ENCODE assay signal across 12 mouse cellular contexts in genomic region chr6:128135006-128135405, GRCm38 (mm10). TPM values are rescaled to one million over a fixed set of nuclear protein-coding genes. Genes with fewer than 3 reads are reported as not detected.
DNase-seq lines count a peak whose midpoint lies in the region; ATAC-seq and TF ChIP-seq lines count a peak whose summit lies in the region.
"Had no signal": no experiment of that assay in that cellular context is flagged by ENCODE, and none has a peak within 500 bp of the region (broad histone marks: within the 10 kb centered on the region; RNA-seq: fewer than 3 reads in every experiment).

No protein-coding gene starts in this region.

- 0 out of 2 replicates have a peak overlapping the region, but pooled peaks have one; percentile 75 for H3K27ac ChIP-seq in hindbrain, embryonic 10.5 days
- no peak overlapping the region for H3K27ac ChIP-seq in hindbrain, embryonic 12.5 days
- no peak overlapping the region; the same call in 1 of the 2 replicates for H3K27ac ChIP-seq in ES-E14 (ENCODE audit: insufficient read depth, low read depth, low read length, poor library complexity, severe bottlenecking)
- peak overlapping the region; percentile 68; the same call in 1 of the 2 replicates for H3K27ac ChIP-seq in embryonic facial prominence, embryonic 15.5 days (replicated peaks)
- H3K27ac ChIP-seq in liver, embryonic 13.5 days = peak overlapping the region; percentile 61

- H3K4me1 ChIP-seq in hindbrain, embryonic 10.5 days (replicated peaks) = peaks cover 60% of the 10 kb centered on the region
- peaks cover 35% of the 10 kb centered on the region for H3K4me1 ChIP-seq in hindbrain, embryonic 12.5 days
- peaks cover 8 to 35% of the 10 kb centered on the region in 2 experiments for H3K4me1 ChIP-seq in ES-E14 (ENCODE audit: control insufficient read depth in 2 of 2, insufficient read depth in 2 of 2, low read length in 2 of 2, poor library complexity in 1 of 2)
- peaks cover 70% of the 10 kb centered on the region for H3K4me1 ChIP-seq in embryonic facial prominence, embryonic 15.5 days
- H3K4me1 ChIP-seq in liver, embryonic 13.5 days (replicated peaks) = peaks cover 44% of the 10 kb centered on the region

- in situ Hi-C loops in ES-E14 (cut with MboI; ENCODE audit: low sequenced_read_pairs in 2 of 2, unreplicated experiment in 2 of 2) = no loop called here

- no peak overlapping the region for H3K4me3 ChIP-seq in hindbrain, embryonic 10.5 days
- no peak overlapping the region for H3K4me3 ChIP-seq in hindbrain, embryonic 12.5 days
- no peak overlapping the region for H3K4me3 ChIP-seq in ES-E14 (ENCODE audit: insufficient read depth in 1 of 2, low read depth in 1 of 2, low read length in 2 of 2, poor library complexity in 1 of 2, severe bottlenecking in 1 of 2)
- no peak overlapping the region for H3K4me3 ChIP-seq in embryonic facial prominence, embryonic 15.5 days (replicated peaks)
- no peak overlapping the region for H3K4me3 ChIP-seq in liver, embryonic 13.5 days (replicated peaks)

- no peaks in the 10 kb centered on the region; the same call in 1 of the 2 replicates for H3K36me3 ChIP-seq in hindbrain, embryonic 10.5 days
- no peaks in the 10 kb centered on the region for H3K36me3 ChIP-seq in hindbrain, embryonic 12.5 days
- no peaks in the 10 kb centered on the region for H3K36me3 ChIP-seq in ES-E14 (ENCODE audit: control insufficient read depth, insufficient read depth, low read length, poor library complexity, severe bottlenecking)
- H3K36me3 ChIP-seq in embryonic facial prominence, embryonic 15.5 days = peaks cover 4% of the 10 kb centered on the region; the same call in 1 of the 2 replicates
- H3K36me3 ChIP-seq in liver, embryonic 13.5 days = no peaks in the 10 kb centered on the region

- no peaks in the 10 kb centered on the region for H3K9me3 ChIP-seq in hindbrain, embryonic 10.5 days
- no peaks in the 10 kb centered on the region for H3K9me3 ChIP-seq in hindbrain, embryonic 12.5 days (replicated peaks)
- H3K9me3 ChIP-seq in ES-E14 (ENCODE audit: control insufficient read depth, insufficient read depth, low read depth, low read length) = no peaks in the 10 kb centered on the region
- no peaks in the 10 kb centered on the region for H3K9me3 ChIP-seq in embryonic facial prominence, embryonic 15.5 days (replicated peaks)
- H3K9me3 ChIP-seq in liver, embryonic 13.5 days (replicated peaks) = no peaks in the 10 kb centered on the region

- no peaks in the 10 kb centered on the region for H3K27me3 ChIP-seq in hindbrain, embryonic 10.5 days (ENCODE audit: insufficient read depth, poor library complexity, severe bottlenecking)
- H3K27me3 ChIP-seq in hindbrain, embryonic 12.5 days = no peaks in the 10 kb centered on the region
- H3K27me3 ChIP-seq in embryonic facial prominence, embryonic 15.5 days = no peaks in the 10 kb centered on the region
- H3K27me3 ChIP-seq in liver, embryonic 13.5 days = no peaks in the 10 kb centered on the region

- ATAC-seq in hindbrain, embryonic 12.5 days (ENCODE audit: low FRiP score) = no peak
- ATAC-seq in embryonic facial prominence, embryonic 15.5 days (ENCODE audit: insufficient number of reproducible peaks, low FRiP score, low TSS enrichment, low read depth) = no peak
- no peak for ATAC-seq in liver, embryonic 13.5 days (ENCODE audit: low read depth)
- no peak for ATAC-seq in megakaryocyte-erythroid progenitor cell, adult 5-6 weeks (replicated peaks; ENCODE audit: low FRiP score, low TSS enrichment, poor library complexity, severe bottlenecking)
- ATAC-seq: hindbrain, embryonic 16.5 days had no signal

- H3K4me2 ChIP-seq in hindbrain, embryonic 12.5 days (replicated peaks) = no peak overlapping the region
- no peak overlapping the region for H3K4me2 ChIP-seq in embryonic facial prominence, embryonic 15.5 days (replicated peaks)
- H3K4me2 ChIP-seq in liver, embryonic 13.5 days = no peak overlapping the region

- 74% methylated on average over 5 of the region's 5 CpGs for WGBS in hindbrain, embryonic 10.5 days
- 75% methylated on average over 5 of the region's 5 CpGs for WGBS in hindbrain, embryonic 12.5 days
- 67% methylated on average over 5 of the region's 5 CpGs for WGBS in embryonic facial prominence, embryonic 15.5 days
- WGBS in liver, embryonic 13.5 days (ENCODE audit: insufficient replicate concordance) = 44% methylated on average over 5 of the region's 5 CpGs

- H3K9ac ChIP-seq in hindbrain, embryonic 12.5 days = no peak overlapping the region
- no peak overlapping the region for H3K9ac ChIP-seq in ES-E14 (ENCODE audit: insufficient read depth, low read depth, low read length, poor library complexity, severe bottlenecking)
- H3K9ac ChIP-seq in embryonic facial prominence, embryonic 15.5 days = no peak overlapping the region
- H3K9ac ChIP-seq in liver, embryonic 13.5 days = no peak overlapping the region

- no peak for DNase-seq in hindbrain, embryonic 10.5 days (ENCODE audit: low spot score)
- DNase-seq in ES-E14 (ENCODE audit: low read depth, low spot score) = no peak
- DNase-seq in liver, embryonic 13.5 days = no peak
- no peak for DNase-seq in left cerebral cortex, adult 8-10 months (ENCODE audit: low spot score in 2 of 2)
- no peak for DNase-seq in neural tube, embryonic 10.5 days (ENCODE audit: extremely low spot score, low spot score)
- DNase-seq: adrenal gland, postnatal 10 days; embryo, embryonic 11 days; right cerebral cortex, postnatal 4 days had no signal

TF ChIP-seq in ES-E14, 5 proteins besides CTCF, POLR2A, EP300 and RAD21:
- TF ChIP-seq ZC3H11A (IDR thresholded peaks at IDR 0.05; ENCODE audit: borderline replicate concordance, low read depth, low read length) (no peak), MAFK (IDR thresholded peaks at IDR 0.05; ENCODE audit: insufficient read depth, low read depth, low read length) (peak; percentile 59; the same call in 1 of the 2 replicates), ZNF384 (IDR thresholded peaks at IDR 0.05; ENCODE audit: low read depth, low read length) (no peak), HCFC1 (IDR thresholded peaks at IDR 0.05; ENCODE audit: borderline replicate concordance, insufficient read depth, low read length) (no peak), CHD2 (IDR thresholded peaks at IDR 0.05; ENCODE audit: low read depth, low read length) (no peak)

RNA-seq across cellular contexts. Expression of gene Tspan9, which starts 8.4 kb away (rescaled TPM):
- polyA plus RNA-seq in hindbrain, embryonic 10.5 days (2016; fragmentation: Nextera tagmentation; extraction: Ambion mirVana) = 65.7 and 67.8 TPM in 2 replicates
- 63.4 and 71.6 TPM in 2 replicates for polyA plus RNA-seq in hindbrain, embryonic 12.5 days (2016; fragmentation: Nextera tagmentation; extraction: Ambion mirVana)
- 161 and 175 TPM in 2 replicates for total RNA-seq in ES-E14 (2012; rRNA removed)
- 156 and 177 TPM in 2 replicates for polyA plus RNA-seq in embryonic facial prominence, embryonic 15.5 days (2015; fragmentation: Nextera tagmentation; extraction: Ambion mirVana)
- polyA plus RNA-seq in liver, embryonic 13.5 days (2015; fragmentation: Nextera tagmentation; extraction: Ambion mirVana) = 16.9 and 27.3 TPM in 2 replicates
- 10 to 100 TPM; 45.6 to 54.7 (median 49.0) TPM for total RNA-seq in left cerebral cortex, adult 8-10 months (2022)
- total RNA-seq in megakaryocyte-erythroid progenitor cell, adult 5-6 weeks (2014; fragmentation: Nextera tagmentation) = 0.22 TPM in 1 of 2 replicates, not detected in the other
- total RNA-seq in megakaryocyte-erythroid progenitor cell, adult 5-6 weeks (2017) = 0.19 TPM in 1 of 2 replicates, not detected in the other

Comparison
In these comparisons a context has a peak if more than half of its experiments do, and no peak if none do; other contexts are left out.
1. H3K27ac ChIP-seq: peak in hindbrain, embryonic 10.5 days (single experiment), embryonic facial prominence, embryonic 15.5 days (single experiment) and liver, embryonic 13.5 days (single experiment); none in hindbrain, embryonic 12.5 days (single experiment) and ES-E14 (single experiment).